Mouse (Mus musculus): ENCODE results near the gene Ecm2.

GRCm38 (mm10) chr13:49467585-49467984 is 37.0 kb upstream of the Ecm2 start:
- TF ChIP-seq CTCF (IDR thresholded peaks at IDR 0.05; ENCODE audit: borderline replicate concordance, insufficient read depth, low read length) (no peak), POLR2A (IDR thresholded peaks at IDR 0.05; ENCODE audit: low read depth, low read length) (no peak)

All from embryonic fibroblast, embryonic 13.5 days (primary cell).